Mouse (Mus musculus): ENCODE results near the gene Zfand3.

DNA sequence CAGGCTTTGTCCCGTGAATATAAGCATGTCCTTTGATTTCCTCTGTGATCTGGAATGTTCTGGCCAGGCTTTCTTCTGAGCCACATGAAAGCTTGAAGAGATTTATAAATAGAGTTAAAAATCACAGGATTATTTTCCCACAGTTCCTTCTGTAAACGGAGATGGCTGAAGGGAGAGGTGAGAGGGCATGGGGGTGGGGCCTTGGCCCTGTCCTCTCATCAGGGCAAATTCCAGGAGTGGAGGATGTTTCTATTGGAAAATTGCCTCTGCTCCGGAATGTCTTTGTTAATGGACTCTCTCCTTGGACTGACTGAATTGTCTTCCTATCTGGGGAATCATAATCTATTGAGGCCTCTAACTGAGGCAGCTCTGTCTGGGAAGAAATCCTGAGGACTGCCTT lies 19.0 kb upstream of the Zfand3 start:
- TF ChIP-seq CTCF (IDR thresholded peaks at IDR 0.05; ENCODE audit: low read depth): no peak
- no peak for TF ChIP-seq EP300 (IDR thresholded peaks at IDR 0.05; ENCODE audit: low read depth)

All from liver, embryonic 14.5 days (tissue).